Mouse (Mus musculus) induced T-regulatory cell, adult 2 months (primary cell): Measurements from ENCODE around the gene Zfp385a.

Experiments
- DNase-seq: peaks from one replicate; pipeline ENCODE4 v3.0.0-alpha.2; 2012; ENCODE audit warnings: low read depth

Gene Zfp385a

DNA sequence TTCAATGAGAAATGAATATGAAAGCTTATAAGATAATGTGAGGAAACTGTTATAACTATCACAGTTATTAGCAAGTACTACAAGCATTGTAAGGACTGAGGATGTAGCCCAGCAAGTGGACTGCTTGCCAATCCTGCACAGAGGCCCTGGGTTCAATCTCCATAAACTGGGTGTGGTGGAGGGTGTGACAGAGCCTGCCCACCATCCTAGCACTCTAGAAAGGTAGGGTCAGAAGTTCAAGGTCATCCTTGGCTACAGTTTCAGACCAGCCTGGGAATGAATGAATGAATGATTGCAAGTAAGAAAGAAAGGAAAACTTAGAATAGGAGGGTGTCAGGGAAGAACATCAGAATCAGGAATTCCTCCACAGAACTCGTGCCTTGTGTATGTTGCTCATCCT, 23.9 kb upstream of the Zfp385a start:
- DNase-seq: no peak

DNA sequence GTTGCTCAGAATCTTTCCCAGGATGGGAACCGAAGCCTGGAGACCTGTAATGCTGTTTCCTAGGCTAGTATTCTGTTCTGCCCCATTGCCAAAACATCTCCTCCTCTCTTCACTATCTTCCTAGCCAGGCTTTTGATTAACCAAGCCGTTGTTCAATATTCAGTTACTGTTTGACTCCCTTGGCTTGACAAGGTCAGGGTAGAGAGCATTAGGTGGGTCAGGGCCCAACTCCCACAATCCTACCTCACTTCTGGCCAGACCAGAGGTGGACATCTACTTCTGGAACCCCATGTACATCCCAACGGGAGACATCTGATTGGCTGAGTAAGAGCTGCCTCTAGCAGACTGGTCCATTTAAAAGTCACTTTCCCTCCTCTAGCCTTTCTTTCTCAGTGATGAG, 23.1 kb upstream of the Zfp385a start:
- DNase-seq: no peak

DNA sequence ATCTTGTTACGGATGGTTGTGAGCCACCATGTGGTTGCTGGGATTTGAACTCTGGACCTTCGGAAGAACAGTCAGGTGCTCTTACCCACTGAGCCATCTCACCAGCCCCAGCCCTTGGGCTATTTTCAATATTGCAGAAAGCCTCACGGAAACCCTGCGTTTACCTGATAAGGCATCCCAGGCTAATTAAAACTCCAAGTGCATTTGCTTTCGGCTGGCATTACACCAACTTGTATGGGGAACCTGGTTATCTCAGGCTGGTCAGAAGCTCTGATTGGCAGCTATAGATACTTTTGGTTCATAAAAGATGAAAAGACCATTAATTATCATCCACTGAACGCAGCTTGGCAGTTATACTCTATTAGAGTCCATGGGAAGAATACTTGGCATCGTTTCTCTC, 22.4 kb upstream of the Zfp385a start:
- DNase-seq: no peak

DNA sequence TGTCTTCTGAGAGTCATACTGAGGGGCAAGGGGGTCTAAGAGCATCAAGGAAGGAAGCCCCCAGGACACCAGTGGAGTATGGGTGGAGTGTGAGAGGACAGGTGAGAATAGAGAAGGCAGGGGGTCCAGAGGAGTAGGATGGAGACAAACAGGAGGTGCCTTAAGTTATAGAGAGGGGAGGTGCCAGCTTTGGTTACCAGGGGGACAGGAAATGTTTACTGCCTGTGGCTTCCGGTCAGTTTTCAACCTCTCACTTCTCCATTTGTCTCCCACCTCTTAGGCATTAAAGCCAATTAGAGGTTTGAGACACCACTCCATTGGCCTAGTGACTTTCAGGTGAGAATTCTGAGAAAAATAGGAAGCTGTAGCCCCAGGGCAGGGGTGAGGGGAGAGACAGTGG, 21.4 kb upstream of the Zfp385a start:
- no peak for DNase-seq

DNA sequence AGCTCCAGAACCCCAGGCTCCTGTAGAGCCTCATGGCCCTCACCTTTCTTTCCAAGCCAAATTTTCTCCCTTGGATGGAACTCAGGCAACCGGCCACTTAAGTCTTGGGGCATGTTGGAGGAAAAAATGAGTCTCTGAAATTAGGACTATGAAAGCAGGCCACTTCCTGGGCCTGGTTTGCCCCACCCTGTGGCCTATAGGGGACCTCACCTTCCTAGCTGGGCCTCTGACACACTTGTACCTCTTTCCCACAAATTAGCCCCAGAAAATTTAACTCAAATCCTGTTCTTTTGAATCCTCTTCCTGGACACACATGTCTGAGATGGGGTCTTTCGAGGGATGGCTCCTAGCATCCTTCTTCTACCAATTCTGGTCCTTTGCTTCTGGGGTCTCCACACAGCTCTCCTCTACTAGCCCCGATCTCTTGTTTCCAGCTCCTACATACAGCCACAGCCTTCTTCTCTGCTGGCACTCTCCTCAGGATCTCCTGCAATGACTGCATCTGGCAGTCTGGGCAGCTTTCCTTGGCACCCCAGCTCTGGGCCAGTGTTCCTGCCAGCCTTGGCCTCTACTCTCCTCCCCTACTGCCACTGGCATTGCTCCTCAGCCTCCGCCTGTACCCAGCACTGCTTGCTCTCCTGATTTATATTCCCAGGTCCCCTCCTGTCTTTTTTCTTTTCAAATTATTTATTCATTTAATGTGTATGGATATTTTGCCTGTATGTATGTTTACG, 20.1 kb upstream of the Zfp385a start:
- DNase-seq: no peak

DNA sequence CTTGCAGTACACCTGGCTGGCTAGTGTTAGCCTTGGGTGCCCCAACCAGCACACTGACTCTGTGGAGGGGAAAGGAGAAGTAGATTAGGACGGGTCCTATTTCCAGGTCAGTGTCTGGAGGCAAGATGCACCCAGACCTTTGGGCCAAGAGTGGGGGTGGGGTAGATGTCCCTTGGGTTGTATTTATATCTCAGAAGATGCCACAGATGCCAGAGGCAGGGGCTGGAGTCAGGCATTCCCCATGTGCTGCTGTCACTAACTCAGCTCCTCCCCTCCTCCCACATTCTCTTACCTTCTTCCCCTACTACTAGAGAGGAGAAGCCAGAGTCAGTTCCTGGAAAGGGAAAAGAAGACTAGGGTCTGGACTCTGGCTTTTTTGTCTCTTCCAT, 19.2 kb upstream of the Zfp385a start:
- DNase-seq: no peak

DNA sequence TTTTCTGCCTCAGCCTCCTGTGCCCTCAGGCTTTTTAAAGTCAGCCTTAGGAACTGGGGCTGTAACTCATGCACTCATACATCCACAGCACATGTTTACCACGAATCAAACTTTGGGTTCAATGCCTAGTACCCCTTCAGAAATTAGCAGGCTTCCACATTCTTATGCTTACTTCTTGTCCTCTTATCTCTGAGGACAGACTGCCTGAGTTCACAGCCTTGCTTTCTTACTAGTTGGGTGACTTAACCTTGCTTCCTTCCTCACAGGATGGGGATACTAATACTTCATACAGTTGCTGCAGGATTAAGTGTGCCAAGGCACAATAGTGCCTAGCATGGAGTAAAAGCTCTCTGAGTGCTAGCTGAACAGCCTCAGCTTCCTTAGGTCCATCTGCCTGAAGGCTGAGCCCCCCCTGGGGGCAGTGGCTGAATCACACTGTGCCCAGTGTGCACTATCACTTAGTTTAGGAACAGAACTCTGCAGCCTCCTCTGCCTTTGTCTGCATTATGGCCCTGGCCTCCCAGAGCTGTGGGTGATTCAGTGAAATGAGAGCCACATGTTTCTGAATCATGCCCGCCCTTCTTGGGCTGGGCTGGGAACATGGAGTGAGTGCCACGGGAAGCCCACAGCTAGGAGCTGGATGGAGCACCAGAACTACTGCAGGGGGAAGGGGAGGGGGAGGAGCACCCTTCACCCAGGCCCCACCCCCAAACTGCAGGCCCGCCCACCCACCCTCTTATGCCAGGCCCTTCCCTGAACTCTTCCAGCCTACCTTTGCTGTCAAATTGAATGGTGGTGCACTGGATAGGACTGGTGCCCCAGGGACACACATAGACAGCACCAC, 18.6 kb upstream of the Zfp385a start:
- no peak for DNase-seq

DNA sequence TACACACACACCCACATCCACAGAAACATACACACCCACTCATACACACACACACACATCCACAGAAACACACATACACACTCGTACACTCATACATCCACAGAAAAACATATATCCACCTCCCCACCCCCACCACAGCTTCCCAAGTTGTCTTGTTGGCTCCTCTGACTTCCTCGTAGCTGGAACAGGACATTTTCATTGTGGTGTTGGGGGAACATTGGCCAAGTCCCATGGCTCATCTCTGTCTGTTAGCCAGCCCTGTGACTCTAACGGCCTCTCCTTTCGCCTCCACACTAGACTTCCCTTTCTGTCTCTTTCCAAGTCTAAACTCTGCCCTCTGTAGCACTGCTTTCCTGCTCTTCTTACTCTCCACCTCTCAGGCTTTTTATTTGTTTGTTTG, 17.9 kb upstream of the Zfp385a start:
- DNase-seq: no peak

DNA sequence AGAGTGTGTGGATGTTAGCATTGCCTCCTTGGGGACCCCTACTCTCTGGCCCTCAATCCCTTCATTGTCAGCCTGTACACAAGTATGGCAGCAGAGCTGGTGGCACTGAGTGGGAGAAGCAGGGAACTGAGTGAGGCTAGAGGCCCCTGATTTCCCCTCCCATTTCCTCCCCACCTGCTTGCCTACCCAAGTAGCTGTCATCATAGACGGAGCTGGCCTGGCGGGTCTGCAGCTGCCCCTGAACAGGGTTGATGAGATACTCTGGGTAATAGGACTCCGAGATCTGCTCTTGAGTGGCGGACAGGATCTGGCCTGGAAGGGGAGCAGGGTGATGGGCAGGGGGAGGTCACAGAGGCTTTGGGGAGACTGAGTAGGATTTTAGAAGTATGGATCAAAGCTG, 16.2 kb upstream of the Zfp385a start:
- no peak for DNase-seq

DNA sequence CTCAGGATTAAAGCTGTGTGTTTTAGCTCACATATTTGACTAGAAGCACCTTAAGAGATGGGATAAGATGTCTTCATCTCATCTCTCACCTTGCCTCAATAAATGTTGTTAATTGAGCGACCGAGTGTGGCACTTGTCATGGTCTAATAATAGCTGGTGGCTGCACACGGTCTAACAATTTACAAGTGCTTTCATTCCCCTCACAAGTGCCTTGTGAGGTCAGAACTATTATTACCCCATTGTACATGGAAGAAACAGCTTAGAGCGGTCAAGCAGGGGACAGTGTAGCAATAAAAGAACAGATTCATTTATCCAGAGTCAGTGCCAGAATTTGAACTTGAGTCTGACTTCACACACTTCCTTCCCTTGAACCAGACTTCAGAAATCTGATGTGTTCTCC, 15.5 kb upstream of the Zfp385a start:
- no peak for DNase-seq

DNA sequence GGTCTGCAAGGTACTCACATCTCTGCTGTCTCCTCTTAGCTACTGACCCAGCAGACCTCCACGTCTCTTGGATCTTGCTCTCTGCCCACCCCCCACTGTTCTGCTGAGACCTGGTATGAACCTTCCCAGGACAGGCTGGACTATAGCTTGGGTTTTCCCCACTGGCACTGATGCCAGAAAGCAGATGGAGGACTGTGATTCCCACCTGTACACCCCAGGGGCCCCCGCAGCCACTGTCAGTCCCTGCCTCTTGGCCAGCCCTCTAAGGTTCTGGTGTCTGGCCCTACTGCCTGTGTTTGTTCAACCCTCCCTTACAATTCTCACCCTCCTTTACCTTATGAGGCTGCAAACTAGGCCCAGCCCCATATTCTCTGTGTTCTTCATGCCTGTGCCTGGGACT, 14.8 kb upstream of the Zfp385a start:
- DNase-seq: no peak

DNA sequence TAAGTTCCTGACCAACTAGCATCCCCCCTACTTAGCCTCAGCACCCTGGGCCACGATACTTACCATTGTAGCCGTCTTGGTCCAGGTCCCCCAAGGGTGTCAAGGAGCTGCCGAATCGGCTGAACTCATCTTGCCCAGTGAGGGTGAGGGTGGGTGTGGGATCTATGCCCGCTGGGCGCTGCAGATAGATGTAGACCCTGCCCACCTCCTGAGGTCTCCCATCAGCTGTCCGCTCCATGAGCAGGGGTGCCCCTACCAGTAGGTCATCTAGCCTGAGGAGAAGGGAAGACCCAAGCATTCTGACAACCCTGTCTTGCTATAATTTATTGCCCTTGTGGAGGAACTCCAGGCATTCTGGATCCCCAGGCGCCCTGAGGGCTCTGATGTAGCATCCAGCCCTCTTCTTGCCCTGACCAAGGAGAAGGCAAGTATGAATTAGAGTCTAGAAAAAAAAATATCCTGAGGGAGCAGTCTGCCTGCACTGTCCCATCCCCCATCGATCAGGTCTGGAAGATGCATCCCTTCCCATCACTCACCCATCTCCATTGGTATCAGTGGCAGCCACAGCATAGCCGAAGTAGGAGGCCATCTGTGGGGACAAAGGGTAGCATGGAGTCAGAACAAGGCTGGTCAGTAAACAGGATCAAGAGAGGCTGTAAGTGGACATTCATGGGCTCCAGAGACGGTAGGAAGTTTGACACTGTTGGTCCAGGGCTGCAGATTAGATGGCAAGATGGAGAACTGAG, 13.8 kb upstream of the Zfp385a start:
- DNase-seq: no peak

DNA sequence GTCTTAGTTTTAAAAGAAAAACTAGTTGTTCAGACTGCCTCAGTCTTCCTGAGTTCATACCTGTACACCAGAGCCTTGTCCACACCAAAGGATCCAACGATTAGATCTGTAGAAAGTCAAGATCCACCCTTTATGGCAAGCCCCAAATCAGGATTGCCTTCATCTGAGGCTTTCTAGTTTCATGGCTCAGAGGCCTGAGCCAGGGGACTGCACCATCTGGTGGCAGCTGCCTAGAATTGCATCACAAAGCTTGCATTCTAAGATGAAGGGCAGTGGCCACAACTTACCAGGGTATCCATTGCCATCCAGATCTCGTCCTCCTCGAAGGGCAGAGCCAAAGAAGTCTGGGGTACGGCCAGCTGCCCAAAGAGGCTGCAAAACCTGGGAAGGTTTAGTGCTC, 13.0 kb upstream of the Zfp385a start:
- DNase-seq: peak; percentile 70

DNA sequence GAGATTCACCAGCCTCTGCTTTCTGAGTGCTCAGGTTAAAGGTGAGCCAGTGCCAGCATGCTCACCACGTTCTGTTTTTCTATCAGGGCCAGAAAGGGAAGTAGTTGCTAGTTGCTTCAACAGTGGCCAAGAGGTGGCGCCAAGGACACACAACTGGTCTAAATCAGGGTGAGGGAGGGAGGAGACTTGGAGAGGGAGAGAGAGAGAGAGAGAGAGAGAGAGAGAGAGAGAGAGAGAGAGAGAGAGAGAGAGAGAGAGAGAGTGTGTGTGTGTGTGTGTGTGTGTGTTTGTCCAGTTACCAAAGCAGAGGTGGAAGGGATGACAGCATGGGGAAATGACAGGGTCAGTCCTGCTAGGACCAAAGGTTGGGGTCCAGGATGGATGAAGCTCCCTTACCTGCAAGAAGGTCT, 7.4 kb upstream of the Zfp385a start:
- DNase-seq: peak; percentile 64

DNA sequence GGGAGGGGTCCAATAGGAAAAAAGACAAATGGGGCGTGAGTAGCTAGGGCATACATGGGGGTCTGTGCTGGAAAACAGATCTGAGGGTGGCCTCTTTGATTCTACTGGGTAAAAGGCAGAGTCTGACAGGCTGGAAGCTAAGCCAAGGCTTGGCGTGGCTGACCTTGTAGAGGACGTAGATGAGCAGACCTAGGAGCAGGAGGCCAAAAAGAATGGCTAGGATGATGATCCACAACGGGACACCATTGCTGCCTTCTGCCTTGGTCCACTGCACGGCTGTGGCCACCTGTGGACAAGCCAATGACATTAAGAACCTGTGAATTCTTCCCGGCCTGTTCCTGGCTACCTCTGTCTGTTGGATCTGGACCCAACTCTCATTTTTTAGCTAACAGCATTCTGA, 5.9 kb upstream of the Zfp385a start:
- no peak for DNase-seq

DNA sequence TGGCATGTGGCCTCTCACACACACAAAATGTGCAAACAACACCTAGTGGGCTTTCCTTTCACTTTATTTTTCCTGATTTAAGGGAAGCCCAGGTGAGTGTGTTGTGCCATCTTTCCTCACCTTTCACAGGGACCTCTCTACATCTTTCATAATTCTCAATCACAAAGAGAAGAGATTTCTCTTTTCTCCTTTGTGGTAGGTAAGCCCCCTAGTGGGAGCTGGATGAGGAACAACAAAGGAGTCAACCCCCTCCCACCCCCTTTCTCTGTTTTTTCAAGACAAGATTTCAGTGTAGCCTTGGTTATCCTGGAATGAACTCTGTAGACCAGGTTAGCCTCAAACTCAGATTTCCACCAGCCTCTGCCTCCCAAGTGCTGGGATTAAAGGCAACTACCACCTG, 3.7 kb upstream of the Zfp385a start:
- no peak for DNase-seq

DNA sequence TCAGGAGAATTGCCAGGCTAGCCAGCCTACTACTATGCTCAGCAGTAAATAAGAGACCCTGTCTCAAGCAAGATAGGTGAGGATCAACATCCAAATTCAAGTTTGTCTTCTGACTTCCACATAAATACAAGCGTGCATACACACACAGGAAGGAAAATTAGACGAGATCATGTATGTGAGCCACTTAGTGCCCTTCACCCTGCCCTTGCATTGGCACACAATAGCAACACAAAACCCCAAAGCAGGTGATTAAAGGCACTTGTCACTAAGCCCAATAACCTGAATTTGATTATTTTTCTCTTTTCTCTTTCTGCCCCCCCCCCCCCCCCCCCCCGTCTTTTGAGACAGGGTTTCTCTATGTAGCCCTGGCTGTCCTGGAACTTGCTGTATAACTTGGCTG, 3.1 kb upstream of the Zfp385a start:
- no peak for DNase-seq

DNA sequence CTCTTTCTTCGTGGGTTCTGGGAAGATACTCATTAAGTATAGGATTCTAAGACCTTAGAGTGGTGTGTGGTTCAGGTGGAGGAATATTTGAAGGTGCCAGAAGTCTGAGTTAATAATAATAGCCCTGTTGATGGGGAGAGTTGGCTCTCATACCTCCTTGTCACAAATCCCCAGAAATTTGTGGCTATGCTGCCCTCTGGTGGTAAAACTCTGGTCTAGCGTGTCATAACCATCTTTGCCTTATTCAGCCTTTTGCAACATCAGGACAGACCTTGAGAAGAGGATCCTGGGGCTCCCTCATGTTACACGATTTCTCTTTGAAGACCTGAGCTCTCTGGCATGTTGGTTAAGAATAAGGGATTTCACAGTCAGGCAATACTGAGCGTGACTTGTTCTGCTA, 2.5 kb upstream of the Zfp385a start:
- DNase-seq: peak; percentile 87

DNA sequence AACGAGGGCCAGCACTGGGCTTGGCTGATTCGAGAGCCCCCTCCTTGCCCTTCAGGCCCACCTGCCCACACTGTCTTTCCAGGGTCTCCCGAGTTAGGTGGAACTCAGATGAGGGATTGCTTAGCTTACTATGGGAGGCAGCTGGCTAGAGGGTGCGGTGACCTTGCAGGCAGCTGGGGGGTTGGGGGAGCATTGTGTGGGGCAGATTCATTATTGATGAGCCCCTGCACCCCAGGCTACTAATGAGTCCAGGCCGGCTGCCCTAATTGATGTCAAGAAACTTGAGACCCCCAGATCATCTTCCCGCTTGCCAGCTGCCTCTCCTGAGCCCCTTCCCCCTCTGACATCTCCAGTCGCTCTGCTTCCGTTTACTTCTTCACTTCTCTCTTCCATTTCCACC, 1.7 kb upstream of the Zfp385a start:
- no peak for DNase-seq

DNA sequence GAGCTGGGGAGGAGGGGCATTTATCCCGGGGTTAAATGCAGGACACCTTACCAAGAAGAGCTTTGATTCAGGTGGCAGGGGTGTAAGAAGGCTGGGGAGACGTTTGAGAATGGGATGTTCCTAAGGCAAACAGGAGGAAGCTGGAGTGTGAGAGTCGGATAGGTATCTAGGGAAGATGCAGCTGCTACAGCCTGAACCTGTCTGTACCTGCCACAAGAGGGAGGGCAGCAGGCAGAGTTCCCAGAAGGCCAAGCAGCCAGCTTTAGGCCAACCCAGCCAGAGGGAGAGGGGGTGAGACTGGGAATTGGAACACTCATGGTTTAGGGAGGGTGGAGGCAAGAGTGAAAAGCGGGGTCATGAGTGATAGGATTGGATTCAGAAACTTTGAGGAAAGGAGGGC, 893 bp upstream of the Zfp385a start:
- DNase-seq: peak; percentile 36

DNA sequence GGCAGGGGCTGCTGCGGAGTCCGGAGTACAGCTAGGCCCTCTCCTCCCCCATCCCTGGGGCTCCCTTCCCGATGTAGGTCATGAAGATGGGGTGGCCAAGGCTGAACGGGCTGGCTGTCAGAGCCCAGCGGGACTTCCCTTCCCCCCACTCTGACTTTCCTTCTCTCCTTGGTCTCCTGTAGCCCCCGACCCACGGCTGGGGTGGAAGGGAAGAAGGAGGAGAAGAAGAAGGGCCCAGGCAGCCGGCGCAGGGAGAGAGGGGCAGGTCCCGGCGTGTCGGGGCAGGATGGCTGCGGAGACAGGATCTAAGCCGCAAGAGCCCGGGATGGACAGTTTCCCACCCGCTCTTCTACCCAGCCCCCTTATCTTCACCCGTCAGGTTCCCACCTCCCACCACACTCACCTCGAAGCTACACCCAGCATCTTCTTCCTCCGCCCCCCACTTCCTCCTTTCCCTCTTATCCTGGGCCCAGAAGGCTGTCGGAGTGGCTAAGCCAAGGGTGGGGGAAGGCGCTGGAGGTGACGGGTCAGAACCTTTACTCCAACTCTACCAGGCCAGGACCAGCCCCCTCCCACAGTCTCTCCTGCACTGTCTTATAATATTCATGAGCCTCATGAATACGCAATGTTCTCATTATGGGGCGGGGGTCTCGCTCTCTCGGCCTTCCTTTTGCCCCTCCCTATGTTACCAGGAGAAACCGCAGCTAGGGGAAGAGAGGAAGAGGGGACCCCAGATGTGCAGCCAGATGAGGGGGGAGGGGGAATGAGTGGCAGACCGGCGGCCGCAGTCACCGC, 530 bp downstream of the Zfp385a start:
- DNase-seq: no peak

DNA sequence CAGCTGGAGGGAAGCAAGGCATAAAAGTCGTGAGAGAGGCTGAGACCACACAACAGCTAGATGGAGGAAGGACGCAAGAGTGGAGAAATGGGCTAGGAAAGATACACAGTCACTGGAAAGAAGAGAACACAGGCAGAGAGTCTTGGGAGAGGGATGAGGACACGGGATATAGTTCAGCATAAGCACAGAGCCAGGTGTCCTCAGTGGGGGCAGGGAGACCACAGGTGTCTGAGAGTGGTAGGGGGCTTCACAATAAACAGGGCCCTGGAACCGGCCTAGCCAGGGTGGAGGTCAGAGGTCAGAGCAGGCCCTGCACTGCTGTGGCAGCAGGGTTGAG, 1.1 kb downstream of the Zfp385a start:
- DNase-seq: no peak
